Mouse (Mus musculus) cortical plate, adult 2 months (tissue): Measurements from ENCODE around the gene Sgms1.

Experiments used
- CTCF ChIP-seq: fragments of 200-500 bp; IDR thresholded peaks from 2 replicates; pipeline ENCODE4 v1.5.1; 2011; ENCODE audit warnings: mild to moderate bottlenecking, control low read depth, low read length; ENCODE audit not compliant: insufficient read depth; ENCODE audit errors: extremely low read depth
- POLR2A ChIP-seq: fragments of 200-500 bp; IDR thresholded peaks from 2 replicates; pipeline ENCODE4 v1.6.1; 2011; ENCODE audit warnings: mild to moderate bottlenecking, low read length, control low read depth; ENCODE audit not compliant: insufficient read depth; ENCODE audit errors: extremely low read depth

GRCm38 (mm10) chr19:32375473-32375985, 14.0 kb downstream of the Sgms1 start:
- TF ChIP-seq CTCF: no peak
- no peak for TF ChIP-seq POLR2A
